Mouse (Mus musculus): ENCODE results near the gene Ppp2r5b. TPM values are rescaled to one million over a fixed set of nuclear protein-coding genes. Genes with fewer than 3 reads are reported as not detected.

The Ppp2r5b gene
- polyA plus RNA-seq, 1 experiment = 133 TPM

DNA sequence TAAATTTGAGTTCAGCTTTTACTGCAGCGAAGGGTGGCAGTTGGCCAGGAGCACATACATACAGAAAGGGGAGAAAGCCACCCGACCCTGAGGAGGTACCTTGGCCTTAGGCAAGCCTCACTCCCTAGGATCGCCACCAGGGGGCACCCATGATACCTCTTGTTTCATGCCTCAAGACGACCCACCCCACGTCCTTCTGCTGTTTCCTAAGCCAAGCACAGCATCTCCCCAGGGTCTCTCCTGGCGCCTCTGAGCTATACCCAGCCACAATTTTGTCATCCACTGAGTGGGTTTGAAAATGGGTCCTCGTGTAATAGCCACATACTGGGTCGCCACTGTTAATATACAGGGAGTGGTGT lies 32.5 kb upstream of the Ppp2r5b start:
- DNase-seq (ENCODE audit: low read depth) = peak; percentile 94
- TF ChIP-seq CTCF (IDR thresholded peaks at IDR 0.05; ENCODE audit: borderline replicate concordance, extremely low read depth, insufficient read depth, insufficient read length) (peak; percentile 94), POLR2A (IDR thresholded peaks at IDR 0.05; ENCODE audit: borderline replicate concordance, extremely low read depth, insufficient read depth, insufficient read length, poor library complexity, severe bottlenecking) (no peak)

DNA sequence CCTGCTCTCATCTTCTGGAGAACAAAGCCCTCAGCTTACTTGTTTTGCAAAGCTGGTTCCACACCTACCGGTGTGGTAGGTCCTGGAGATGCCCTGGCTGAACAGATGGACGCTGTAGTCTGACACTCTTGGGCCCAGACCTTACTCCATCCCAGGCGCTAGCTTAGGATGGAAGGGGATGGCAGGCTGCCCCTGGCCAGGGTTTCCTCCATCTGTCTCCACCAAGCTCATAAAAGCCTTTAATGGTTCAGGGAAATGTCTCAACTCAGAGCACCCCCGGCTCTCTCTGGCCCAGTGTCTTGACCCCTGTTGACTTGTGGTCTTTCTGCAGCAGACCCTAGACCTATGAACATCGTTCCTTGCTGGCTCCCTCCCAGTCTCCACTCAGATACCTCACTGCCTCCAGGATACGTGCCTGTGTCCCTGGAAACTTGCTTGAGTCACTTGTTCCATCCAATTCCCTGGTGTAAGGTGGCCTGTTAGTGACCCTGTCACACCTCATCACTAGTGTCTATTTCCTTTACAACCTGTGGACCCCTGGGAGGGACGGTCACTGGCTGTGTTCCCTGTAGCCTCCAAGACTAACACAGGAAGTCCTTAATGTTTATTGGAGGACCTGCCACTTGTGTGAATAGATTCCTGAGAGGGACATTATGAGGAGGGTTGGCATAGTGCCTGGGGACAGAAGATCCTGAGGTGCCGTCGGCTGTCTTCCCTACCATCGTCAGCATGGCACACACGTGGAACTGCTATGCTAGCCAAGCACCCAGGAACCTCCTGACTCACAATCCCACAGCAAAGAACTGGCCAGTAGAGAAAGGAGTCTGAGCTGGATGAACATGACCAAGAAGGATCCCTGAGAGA lies 31.9 kb upstream of the Ppp2r5b start:
- DNase-seq (ENCODE audit: low read depth) = peak; percentile 7
- TF ChIP-seq POLR2A (IDR thresholded peaks at IDR 0.05; ENCODE audit: borderline replicate concordance, extremely low read depth, insufficient read depth, insufficient read length, poor library complexity, severe bottlenecking) = no peak
- no peak for TF ChIP-seq CTCF (IDR thresholded peaks at IDR 0.05; ENCODE audit: borderline replicate concordance, extremely low read depth, insufficient read depth, insufficient read length)

DNA sequence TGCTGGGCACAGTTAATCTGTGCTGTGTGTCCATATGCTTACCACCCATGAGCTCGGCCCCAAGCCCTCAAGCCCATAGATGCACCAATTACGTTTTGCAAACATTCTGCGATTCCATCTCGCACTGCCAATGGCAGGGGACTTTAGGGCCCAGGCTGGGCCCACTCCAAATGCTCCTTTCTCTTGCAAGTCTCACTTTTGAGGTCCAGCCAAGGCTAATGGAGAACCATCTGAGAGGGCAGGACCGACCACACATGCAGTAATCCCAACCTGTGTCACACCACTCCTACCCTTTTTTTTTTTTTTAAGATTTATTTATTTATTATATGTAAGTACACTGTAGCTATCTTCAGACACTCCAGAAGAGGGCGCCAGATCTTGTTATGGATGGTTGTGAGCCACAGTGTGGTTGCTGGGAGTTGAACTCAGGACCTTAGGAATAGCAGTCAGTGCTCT lies 30.1 kb upstream of the Ppp2r5b start:
- DNase-seq (ENCODE audit: low read depth) = no peak
- TF ChIP-seq CTCF (IDR thresholded peaks at IDR 0.05; ENCODE audit: borderline replicate concordance, extremely low read depth, insufficient read depth, insufficient read length) (no peak), POLR2A (IDR thresholded peaks at IDR 0.05; ENCODE audit: borderline replicate concordance, extremely low read depth, insufficient read depth, insufficient read length, poor library complexity, severe bottlenecking) (no peak)

DNA sequence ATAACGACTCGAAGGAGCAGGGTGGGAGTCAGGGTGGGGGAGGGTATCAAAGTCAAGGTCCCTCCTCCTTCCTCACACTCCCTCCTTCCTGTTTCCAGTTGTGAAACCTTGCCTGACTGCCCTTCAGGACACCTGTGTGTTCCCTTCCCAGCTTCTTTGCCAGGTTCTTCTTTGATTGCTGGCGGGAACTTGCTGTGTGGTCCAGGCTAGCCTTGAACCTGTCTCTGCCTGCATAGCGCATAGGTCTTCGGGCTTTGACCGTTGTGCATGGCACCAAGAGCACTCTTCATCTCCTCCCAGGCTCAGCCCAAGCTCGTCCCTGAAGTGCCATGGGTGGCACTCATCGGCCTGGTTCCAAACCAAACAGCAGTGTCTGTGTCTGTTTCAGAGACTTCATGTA lies 29.3 kb upstream of the Ppp2r5b start:
- no peak for DNase-seq (ENCODE audit: low read depth)
- TF ChIP-seq CTCF (IDR thresholded peaks at IDR 0.05; ENCODE audit: borderline replicate concordance, extremely low read depth, insufficient read depth, insufficient read length) (no peak), POLR2A (IDR thresholded peaks at IDR 0.05; ENCODE audit: borderline replicate concordance, extremely low read depth, insufficient read depth, insufficient read length, poor library complexity, severe bottlenecking) (no peak)

DNA sequence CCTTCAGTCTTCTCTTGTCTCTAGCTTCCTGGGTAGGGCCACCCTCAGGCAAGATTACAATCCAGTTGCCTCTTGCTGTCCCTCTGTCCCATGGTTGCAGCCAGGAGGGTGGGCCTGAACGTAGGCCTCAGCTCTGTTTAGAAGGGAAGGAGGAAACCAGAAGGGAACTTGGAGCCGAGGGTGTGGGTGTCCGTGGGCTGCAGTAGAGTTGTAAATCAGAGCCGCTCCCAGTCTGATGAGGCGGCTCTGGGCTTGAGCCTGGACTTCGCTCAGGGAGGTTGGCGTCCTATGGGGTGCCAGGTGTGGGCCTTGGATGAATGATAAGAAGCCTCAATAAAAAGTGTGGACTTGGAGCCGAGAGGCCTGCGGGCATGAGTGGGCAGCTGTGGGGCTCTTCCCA lies 28.5 kb upstream of the Ppp2r5b start:
- TF ChIP-seq CTCF (IDR thresholded peaks at IDR 0.05; ENCODE audit: borderline replicate concordance, extremely low read depth, insufficient read depth, insufficient read length) (no peak), POLR2A (IDR thresholded peaks at IDR 0.05; ENCODE audit: borderline replicate concordance, extremely low read depth, insufficient read depth, insufficient read length, poor library complexity, severe bottlenecking) (no peak)

DNA sequence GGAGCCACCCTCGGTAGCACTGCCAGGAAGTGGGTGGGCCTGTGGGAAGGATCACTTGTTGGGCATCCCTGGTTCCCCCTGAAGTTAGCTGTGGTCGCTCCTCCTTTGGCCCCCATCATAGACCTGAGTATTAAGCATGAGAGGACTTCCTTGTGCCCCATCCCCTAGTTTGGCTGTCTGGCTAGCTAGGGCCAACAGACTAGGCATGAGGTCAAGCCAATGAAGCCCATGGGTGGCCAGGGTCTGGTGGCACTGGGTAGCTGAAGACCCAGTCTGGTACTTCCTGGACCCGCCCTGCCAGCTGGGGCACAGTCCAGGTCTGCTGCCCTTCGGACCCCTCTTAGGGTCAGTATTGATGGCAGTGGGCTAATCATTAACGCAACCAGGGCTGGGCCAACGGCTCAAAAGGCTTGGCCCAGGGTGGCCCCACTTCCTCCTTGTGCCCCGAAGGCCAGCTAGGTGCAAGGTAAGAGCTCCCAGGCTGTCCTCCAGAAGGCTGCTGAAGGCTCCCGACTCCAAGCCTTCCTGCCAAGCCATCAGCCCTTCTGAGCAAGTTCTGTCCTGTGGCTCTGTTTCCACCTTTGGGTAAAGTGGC lies 27.3 kb upstream of the Ppp2r5b start:
- DNase-seq (ENCODE audit: low read depth) = no peak
- no peak for TF ChIP-seq POLR2A (IDR thresholded peaks at IDR 0.05; ENCODE audit: borderline replicate concordance, extremely low read depth, insufficient read depth, insufficient read length, poor library complexity, severe bottlenecking)
- no peak for TF ChIP-seq CTCF (IDR thresholded peaks at IDR 0.05; ENCODE audit: borderline replicate concordance, extremely low read depth, insufficient read depth, insufficient read length)

More for the DNA sequence above, 28.5 kb upstream of the Ppp2r5b start:
- no peak for DNase-seq (ENCODE audit: low read depth)

DNA sequence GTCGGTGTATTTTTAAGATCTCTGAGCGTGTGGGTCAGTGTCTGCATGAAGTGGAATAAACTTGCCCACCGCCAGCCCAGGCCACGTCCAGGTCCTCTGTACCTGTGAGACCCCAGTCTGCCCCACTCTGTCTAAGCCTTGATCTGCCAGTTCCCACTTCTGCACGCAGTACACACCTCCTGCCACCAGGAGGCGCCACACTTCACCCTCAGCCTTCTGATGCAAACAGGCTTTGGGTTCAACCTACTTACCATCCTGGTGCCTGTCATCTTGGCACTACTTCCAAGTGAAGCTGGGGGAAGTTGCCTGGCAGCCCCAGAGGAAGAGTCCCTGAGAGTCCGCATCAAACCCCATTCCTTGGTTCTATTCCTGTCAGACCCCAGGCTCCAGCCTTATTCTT lies 26.6 kb upstream of the Ppp2r5b start:
- TF ChIP-seq POLR2A (IDR thresholded peaks at IDR 0.05; ENCODE audit: borderline replicate concordance, extremely low read depth, insufficient read depth, insufficient read length, poor library complexity, severe bottlenecking) (no peak), CTCF (IDR thresholded peaks at IDR 0.05; ENCODE audit: borderline replicate concordance, extremely low read depth, insufficient read depth, insufficient read length) (peak; percentile 87)
- DNase-seq (ENCODE audit: low read depth) = peak; percentile 58

DNA sequence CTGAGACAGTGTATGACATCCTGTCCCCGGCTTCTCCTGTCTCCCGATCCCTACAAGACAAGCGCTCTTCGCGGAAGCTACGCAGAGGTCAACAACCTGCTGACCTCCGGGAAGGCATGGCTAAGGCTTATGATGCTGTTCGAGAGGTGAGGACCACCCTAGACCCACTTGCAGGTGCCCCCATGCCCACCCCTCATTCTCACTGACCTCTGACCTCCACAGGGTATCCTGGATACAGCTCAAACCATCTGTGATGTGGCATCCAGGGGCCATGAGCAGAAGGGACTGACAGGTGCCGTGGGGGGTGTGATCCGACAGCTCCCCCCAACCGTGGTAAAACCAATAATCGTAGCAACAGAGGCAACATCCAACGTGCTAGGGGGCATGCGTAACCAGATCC lies 25.7 kb upstream of the Ppp2r5b start:
- TF ChIP-seq POLR2A (IDR thresholded peaks at IDR 0.05; ENCODE audit: borderline replicate concordance, extremely low read depth, insufficient read depth, insufficient read length, poor library complexity, severe bottlenecking) (no peak), CTCF (IDR thresholded peaks at IDR 0.05; ENCODE audit: borderline replicate concordance, extremely low read depth, insufficient read depth, insufficient read length) (no peak)
- DNase-seq (ENCODE audit: low read depth) = no peak

DNA sequence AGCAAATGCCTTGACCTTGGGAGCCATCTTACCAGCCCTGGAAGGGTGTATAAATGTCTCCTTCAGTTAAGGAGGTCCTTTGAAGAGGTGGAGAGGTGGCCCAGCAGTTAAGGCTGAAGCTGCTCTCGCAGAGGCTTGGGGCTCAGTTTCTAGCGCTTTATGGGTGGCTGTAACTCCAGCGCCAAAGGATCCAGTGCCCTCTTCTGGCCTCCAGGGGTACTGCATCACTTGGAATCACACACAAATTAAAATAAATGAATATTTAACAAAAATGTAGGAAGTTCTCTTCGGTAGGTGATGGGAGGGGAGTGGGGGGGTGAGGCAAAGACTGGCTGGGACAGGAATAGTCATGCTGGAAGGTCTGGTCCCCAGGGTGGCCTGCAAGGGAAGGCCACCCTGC lies 25.3 kb upstream of the Ppp2r5b start:
- TF ChIP-seq POLR2A (IDR thresholded peaks at IDR 0.05; ENCODE audit: borderline replicate concordance, extremely low read depth, insufficient read depth, insufficient read length, poor library complexity, severe bottlenecking) (no peak), CTCF (IDR thresholded peaks at IDR 0.05; ENCODE audit: borderline replicate concordance, extremely low read depth, insufficient read depth, insufficient read length) (peak; percentile 46; the same call in 1 of the 2 replicates)

DNA sequence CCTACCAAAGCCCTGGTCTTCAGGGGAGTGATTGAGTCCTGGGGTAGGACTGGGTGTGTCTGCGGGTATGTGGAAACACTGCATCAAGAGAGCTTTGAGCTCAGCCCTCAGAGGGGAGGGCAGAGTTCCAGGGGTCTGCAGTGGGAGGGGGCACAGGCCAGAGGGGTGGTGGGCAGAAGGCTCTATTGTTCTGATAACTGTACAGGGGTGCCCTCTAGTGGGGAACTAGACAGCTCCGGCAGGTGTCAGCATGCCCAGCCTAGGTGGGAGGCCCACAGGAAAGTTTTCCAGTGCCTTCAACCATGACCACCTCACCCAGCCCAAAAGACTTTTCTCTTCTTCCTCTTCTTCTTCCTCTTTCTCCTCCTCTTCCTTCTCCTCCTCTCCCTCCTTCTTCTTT lies 24.8 kb upstream of the Ppp2r5b start:
- no peak for TF ChIP-seq POLR2A (IDR thresholded peaks at IDR 0.05; ENCODE audit: borderline replicate concordance, extremely low read depth, insufficient read depth, insufficient read length, poor library complexity, severe bottlenecking)
- peak; percentile 38; the same call in 1 of the 2 replicates for TF ChIP-seq CTCF (IDR thresholded peaks at IDR 0.05; ENCODE audit: borderline replicate concordance, extremely low read depth, insufficient read depth, insufficient read length)
- DNase-seq (ENCODE audit: low read depth) = peak; percentile 16

More for the DNA sequence above, 25.3 kb upstream of the Ppp2r5b start:
- DNase-seq (ENCODE audit: low read depth) = no peak

DNA sequence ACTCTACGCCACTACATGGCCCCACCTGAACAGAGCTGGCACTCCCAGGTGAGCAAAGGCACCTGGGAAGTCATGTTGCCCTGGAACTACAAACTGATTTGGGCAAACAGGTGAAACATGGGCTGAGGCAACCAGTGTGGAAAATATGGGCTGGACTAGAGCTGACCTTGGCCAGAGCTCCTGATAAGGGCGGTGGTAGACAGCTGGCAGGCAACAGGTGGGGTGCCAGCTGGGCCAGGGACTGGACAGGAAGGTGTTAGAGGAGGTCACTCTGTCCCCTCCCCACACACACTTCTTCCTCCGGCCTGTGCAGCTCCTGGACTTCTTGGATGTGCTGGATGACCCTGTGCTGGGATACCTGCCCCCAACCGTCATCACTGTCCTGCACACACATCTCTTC lies 17.3 kb upstream of the Ppp2r5b start:
- TF ChIP-seq CTCF (IDR thresholded peaks at IDR 0.05; ENCODE audit: borderline replicate concordance, extremely low read depth, insufficient read depth, insufficient read length) (no peak), POLR2A (IDR thresholded peaks at IDR 0.05; ENCODE audit: borderline replicate concordance, extremely low read depth, insufficient read depth, insufficient read length, poor library complexity, severe bottlenecking) (no peak)
- no peak for DNase-seq (ENCODE audit: low read depth)

Measured in brain, embryonic 14.5 days (tissue).